9 mouse cellular contexts compared by ENCODE assay signal in the genomic region with DNA sequence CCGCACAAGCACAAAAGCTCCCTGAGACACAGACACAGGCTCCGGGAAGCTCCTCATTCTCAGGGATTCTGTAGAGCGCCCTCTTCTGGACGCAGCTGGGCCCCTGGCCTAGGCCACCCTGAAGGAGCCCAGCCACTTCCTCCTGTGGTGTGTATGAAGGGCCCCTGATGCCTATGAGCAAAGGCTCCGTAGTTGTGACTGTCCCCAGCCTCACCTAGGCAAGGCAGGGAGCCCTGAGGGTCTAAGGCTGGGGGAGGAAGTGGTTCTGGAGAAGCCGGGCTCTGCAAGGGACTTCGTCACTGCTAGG. TPM values are rescaled to one million over a fixed set of nuclear protein-coding genes. Genes with fewer than 3 reads are reported as not detected.
DNase-seq lines count a peak whose midpoint lies in the region; ATAC-seq and TF ChIP-seq lines count a peak whose summit lies in the region.
"Had no signal": no experiment of that assay in that cellular context is flagged by ENCODE, and none has a peak within 500 bp of the region (broad histone marks: within the 10 kb centered on the region; RNA-seq: fewer than 3 reads in every experiment).

No protein-coding gene starts in this region.

- peaks cover 32% of the 10 kb centered on the region for H3K27me3 ChIP-seq in G1E (ENCODE audit: insufficient read depth, low read length)
- peaks cover 41% of the 10 kb centered on the region for H3K27me3 ChIP-seq in heart, embryonic 13.5 days (replicated peaks)
- peaks cover 5% of the 10 kb centered on the region; the same call in 1 of the 2 replicates for H3K27me3 ChIP-seq in stomach, embryonic 16.5 days (ENCODE audit: control insufficient read depth, insufficient read depth, low read length)

- DNase-seq in heart, adult 18-20 months = peak; percentile 50 to 72
- DNase-seq in heart, postnatal 25 days (ENCODE audit: low spot score) = no peak
- DNase-seq in G1E (ENCODE audit: low spot score) = peak; percentile 78
- DNase-seq in cerebellum, adult 8-10 months = peak; percentile 37
- DNase-seq in layer of hippocampus, postnatal 10 days (ENCODE audit: low spot score in 2 of 2) = peak; percentile 75 to 76

- 52% methylated on average over 7 of the region's 7 CpGs for WGBS in heart, embryonic 13.5 days
- 50% methylated on average over 7 of the region's 7 CpGs for WGBS in stomach, embryonic 16.5 days

- no peak overlapping the region for H3K4me2 ChIP-seq in heart, embryonic 13.5 days
- no peak overlapping the region for H3K4me2 ChIP-seq in stomach, embryonic 16.5 days (ENCODE audit: low read depth, low read length)

- H3K9ac ChIP-seq in heart, embryonic 13.5 days = no peak overlapping the region
- no peak overlapping the region for H3K9ac ChIP-seq in stomach, embryonic 16.5 days (ENCODE audit: low read length)

- peak overlapping the region; percentile 57 for H3K27ac ChIP-seq in heart, embryonic 13.5 days (replicated peaks)
- H3K27ac ChIP-seq in stomach, embryonic 16.5 days (ENCODE audit: low read length) = peak overlapping the region; percentile 33; the same call in 1 of the 2 replicates

- H3K4me3 ChIP-seq in G1E (ENCODE audit: low read depth, low read length) = peak overlapping the region; percentile 63; the same call in 1 of the 2 replicates
- no peak overlapping the region for H3K4me3 ChIP-seq in heart, embryonic 13.5 days
- H3K4me3 ChIP-seq in stomach, embryonic 16.5 days (replicated peaks; ENCODE audit: low read length) = no peak overlapping the region

- TF ChIP-seq CTCF in G1E (IDR thresholded peaks at IDR 0.05; ENCODE audit: low read depth, low read length) = peak; percentile 62

- H3K36me3 ChIP-seq in G1E (replicated peaks) = no peaks in the 10 kb centered on the region
- no peaks in the 10 kb centered on the region for H3K36me3 ChIP-seq in heart, embryonic 13.5 days
- no peaks in the 10 kb centered on the region for H3K36me3 ChIP-seq in stomach, embryonic 16.5 days (ENCODE audit: control insufficient read depth, insufficient read depth, low read length)

- peaks cover 85% of the 10 kb centered on the region for H3K4me1 ChIP-seq in G1E (ENCODE audit: insufficient read depth, low read depth, low read length)
- peaks cover 53% of the 10 kb centered on the region for H3K4me1 ChIP-seq in heart, embryonic 13.5 days
- peaks cover 55% of the 10 kb centered on the region for H3K4me1 ChIP-seq in stomach, embryonic 16.5 days (ENCODE audit: control insufficient read depth, insufficient read depth, low read length)

- no peak for ATAC-seq in G1E (ENCODE audit: extremely low read depth, insufficient number of reproducible peaks, low FRiP score, poor library complexity, severe bottlenecking)
- ATAC-seq in heart, embryonic 13.5 days (ENCODE audit: extremely low read depth, insufficient number of reproducible peaks, low FRiP score, low TSS enrichment) = no peak
- peak; percentile 63 for ATAC-seq in megakaryocyte, adult 5-6 weeks (ENCODE audit: poor library complexity, severe bottlenecking)
- ATAC-seq in stomach, embryonic 16.5 days (ENCODE audit: insufficient read depth, low FRiP score) = no peak

- no peaks in the 10 kb centered on the region for H3K9me3 ChIP-seq in G1E (replicated peaks)
- no peaks in the 10 kb centered on the region for H3K9me3 ChIP-seq in heart, embryonic 13.5 days
- H3K9me3 ChIP-seq in stomach, embryonic 16.5 days (replicated peaks; ENCODE audit: control insufficient read depth, low read length) = no peaks in the 10 kb centered on the region

- intact Hi-C loops in heart, postnatal 25 days (cut with DNase I) = no loop called here

RNA-seq across cellular contexts. Expression of a gene that starts 3.8 kb away (rescaled TPM):
- under 1 TPM; 0.10 TPM for total RNA-seq in heart, adult 18-20 months (2021)
- under 1 TPM; 0.17 to 0.55 TPM for total RNA-seq in heart, postnatal 25 days (2021)
- total RNA-seq in G1E (2014; fragmentation: Nextera tagmentation) (0.75 TPM in 1 of 2 replicates, not detected in the other), G1E (2017) (1.0 and 1.2 TPM in 2 replicates)
- 0.02 and 0.12 TPM in 2 replicates for polyA plus RNA-seq in G1E (2012)
- 0.10 and 0.56 TPM in 2 replicates for polyA plus RNA-seq in heart, embryonic 13.5 days (2015; fragmentation: Nextera tagmentation; extraction: Ambion mirVana)
- total RNA-seq in layer of hippocampus, postnatal 10 days (2021) = under 1 TPM; 0.59 to 0.71 TPM
- 0.18 and 0.31 TPM in 2 replicates for total RNA-seq in megakaryocyte, adult 5-6 weeks (2015)
- 1.1 and 6.7 TPM in 2 replicates for total RNA-seq in megakaryocyte, adult 5-6 weeks (2017)
- polyA plus RNA-seq in stomach, embryonic 16.5 days (2015; fragmentation: Nextera tagmentation; extraction: Ambion mirVana) = 1.0 and 1.1 TPM in 2 replicates

RNA-seq across cellular contexts. Expression of a gene that starts 24.9 kb away (rescaled TPM):
- total RNA-seq in heart, adult 18-20 months (2021) = under 1 TPM in 1 of 2 experiments, not detected in 1; 0.15 TPM
- total RNA-seq in heart, postnatal 25 days (2021) = not detected
- total RNA-seq in G1E (2014; fragmentation: Nextera tagmentation) = 7.2 and 8.0 TPM in 2 replicates
- total RNA-seq in G1E (2017) = 8.3 and 10.3 TPM in 2 replicates
- polyA plus RNA-seq in G1E (2012) = 4.0 and 4.5 TPM in 2 replicates
- polyA plus RNA-seq in heart, embryonic 13.5 days (2015; fragmentation: Nextera tagmentation; extraction: Ambion mirVana) = 0.08 TPM in 1 of 2 replicates, not detected in the other
- not detected for total RNA-seq in layer of hippocampus, postnatal 10 days (2021)
- 26.6 and 34.4 TPM in 2 replicates for total RNA-seq in megakaryocyte, adult 5-6 weeks (2015)
- 31.9 and 39.2 TPM in 2 replicates for total RNA-seq in megakaryocyte, adult 5-6 weeks (2017)
- 0.14 and 0.32 TPM in 2 replicates for polyA plus RNA-seq in stomach, embryonic 16.5 days (2015; fragmentation: Nextera tagmentation; extraction: Ambion mirVana)
- total RNA-seq: left cerebral cortex, postnatal 36 days had no signal

RNA-seq across cellular contexts. Expression of a gene that starts 43.1 kb away (rescaled TPM):
- 1 to 10 TPM; 5.7 to 5.9 TPM for total RNA-seq in heart, adult 18-20 months (2021)
- total RNA-seq in heart, postnatal 25 days (2021) = 1 to 10 TPM; 3.8 to 7.4 TPM
- total RNA-seq in G1E (2014; fragmentation: Nextera tagmentation) = 8.4 and 9.0 TPM in 2 replicates
- 8.2 and 10.7 TPM in 2 replicates for total RNA-seq in G1E (2017)
- 2.9 and 4.5 TPM in 2 replicates for polyA plus RNA-seq in G1E (2012)
- 3.5 and 4.6 TPM in 2 replicates for polyA plus RNA-seq in heart, embryonic 13.5 days (2015; fragmentation: Nextera tagmentation; extraction: Ambion mirVana)
- total RNA-seq in layer of hippocampus, postnatal 10 days (2021) = 1 to 10 TPM; 4.0 to 5.5 TPM
- 1.2 and 1.3 TPM in 2 replicates for total RNA-seq in megakaryocyte, adult 5-6 weeks (2015)
- 1.1 and 2.3 TPM in 2 replicates for total RNA-seq in megakaryocyte, adult 5-6 weeks (2017)
- 6.0 and 8.7 TPM in 2 replicates for polyA plus RNA-seq in stomach, embryonic 16.5 days (2015; fragmentation: Nextera tagmentation; extraction: Ambion mirVana)

Comparison
In these comparisons a context has a peak if more than half of its experiments do, and no peak if none do; other contexts are left out.
1. RNA of a gene that starts 24.9 kb away (total RNA-seq): 26.6 to 39.2 TPM in megakaryocyte, adult 5-6 weeks and 7.2 to 10.3 TPM in G1E; not detected in layer of hippocampus, postnatal 10 days, 0.15 TPM in heart, adult 18-20 months and not detected in heart, postnatal 25 days; every median in the first group is over 4 times any median in the second.